Mouse (Mus musculus): ENCODE data around the gene 4933411K16Rik. TPM values are rescaled to one million over a fixed set of nuclear protein-coding genes. Genes with fewer than 3 reads are reported as not detected.

Gene 4933411K16Rik
- polyA plus RNA-seq, 1 experiment from 2014 or later: not detected

GRCm38 (mm10) chr19:42085690-42086089 is 33.6 kb downstream of the 4933411K16Rik start:
- Histone ChIP-seq H3K4me3 (ENCODE audit: low read depth, low read length) (peak overlapping the region; percentile 49), H3K4me2 (replicated peaks; ENCODE audit: low read depth) (peak overlapping the region; percentile 82), H3K27ac (replicated peaks) (no peak overlapping the region), H3K9me3 (ENCODE audit: control insufficient read depth, low read length) (no peaks in the 10 kb centered on the region), H3K27me3 (ENCODE audit: control insufficient read depth, insufficient read depth, low read length) (no peaks in the 10 kb centered on the region), H3K4me1 (replicated peaks; ENCODE audit: control insufficient read depth, insufficient read depth) (peaks cover 3% of the 10 kb centered on the region; the same call in 1 of the 2 replicates), H3K36me3 (ENCODE audit: control insufficient read depth, insufficient read depth, low read length) (no peaks in the 10 kb centered on the region), H3K9ac (ENCODE audit: low read length) (peak overlapping the region; percentile 59)
- DNase-seq (ENCODE audit: low spot score) (no peak), ATAC-seq (ENCODE audit: low FRiP score, low TSS enrichment) (no peak)
- no peak for TF ChIP-seq CTCF (IDR thresholded peaks at IDR 0.05; ENCODE audit: low read depth)
- no peak for TF ChIP-seq EP300 (optimal IDR thresholded peaks at IDR 0.05)
- 8% methylated on average over 10 of the region's 10 CpGs for whole genome bisulfite sequencing

- Histone ChIP-seq H3K9ac (ENCODE audit: low read length) (peak within 1 kb of the TSS; percentile 59), H3K9me3 (ENCODE audit: control insufficient read depth, low read length) (no peaks in the 10 kb centered on the region), H3K36me3 (ENCODE audit: control insufficient read depth, insufficient read depth, low read length) (no peaks in the 10 kb centered on the region), H3K27me3 (ENCODE audit: control insufficient read depth, insufficient read depth, low read length) (no peaks in the 10 kb centered on the region), H3K4me1 (replicated peaks; ENCODE audit: control insufficient read depth, insufficient read depth) (peaks cover 3% of the 10 kb centered on the region; the same call in 1 of the 2 replicates), H3K27ac (replicated peaks) (no peak within 1 kb of the TSS), H3K4me3 (ENCODE audit: low read depth, low read length) (peak within 1 kb of the TSS; percentile 49), H3K4me2 (replicated peaks; ENCODE audit: low read depth) (peak within 1 kb of the TSS; percentile 82)
- TF ChIP-seq EP300 (optimal IDR thresholded peaks at IDR 0.05): no peak
- no peak for TF ChIP-seq CTCF (IDR thresholded peaks at IDR 0.05; ENCODE audit: low read depth)
- DNase-seq (ENCODE audit: low spot score): peak; percentile 83
- 2% methylated on average over 21 of the region's 21 CpGs for WGBS
- peak; percentile 54 for ATAC-seq (ENCODE audit: low FRiP score, low TSS enrichment)
Observed at GRCm38 (mm10) chr19:42086166-42086565, 34.1 kb downstream of the 4933411K16Rik start, which contains the start of gene Morn4. Gene Morn4 (minus strand): TSS chr19:42086357.

- no peaks in the 10 kb centered on the region for H3K36me3 ChIP-seq (ENCODE audit: control insufficient read depth, insufficient read depth, low read length)
- ATAC-seq (ENCODE audit: low FRiP score, low TSS enrichment) (0 out of 2 replicates have a peak, but pooled peaks have one; percentile 7), DNase-seq (ENCODE audit: low spot score) (peak; percentile 59)
- TF ChIP-seq CTCF (IDR thresholded peaks at IDR 0.05; ENCODE audit: low read depth) (peak; percentile 33), EP300 (optimal IDR thresholded peaks at IDR 0.05) (no peak)
- peak overlapping the region; percentile 62 for H3K4me2 ChIP-seq (replicated peaks; ENCODE audit: low read depth)
- no peaks in the 10 kb centered on the region for H3K27me3 ChIP-seq (ENCODE audit: control insufficient read depth, insufficient read depth, low read length)
- H3K4me1 ChIP-seq (replicated peaks; ENCODE audit: control insufficient read depth, insufficient read depth): peaks cover 5% of the 10 kb centered on the region; the same call in 1 of the 2 replicates
- peak overlapping the region; percentile 88 for H3K27ac ChIP-seq (replicated peaks)
- H3K9me3 ChIP-seq (ENCODE audit: control insufficient read depth, low read length): no peaks in the 10 kb centered on the region
- WGBS: 16% methylated on average over 14 of the region's 14 CpGs
- H3K9ac ChIP-seq (ENCODE audit: low read length): peak overlapping the region; percentile 50; the same call in 1 of the 2 replicates
- H3K4me3 ChIP-seq (ENCODE audit: low read depth, low read length): peak overlapping the region; percentile 81
Observed at GRCm38 (mm10) chr19:42089103-42089747, 37.2 kb downstream of the 4933411K16Rik start.

- H3K27ac ChIP-seq (replicated peaks): peak within 1 kb of the TSS; percentile 97
- H3K4me3 ChIP-seq (ENCODE audit: low read depth, low read length): peak within 1 kb of the TSS; percentile 81
- peaks cover 5% of the 10 kb centered on the region; the same call in 1 of the 2 replicates for H3K4me1 ChIP-seq (replicated peaks; ENCODE audit: control insufficient read depth, insufficient read depth)
- no peak for TF ChIP-seq CTCF (IDR thresholded peaks at IDR 0.05; ENCODE audit: low read depth)
- no peak for TF ChIP-seq EP300 (optimal IDR thresholded peaks at IDR 0.05)
- H3K9ac ChIP-seq (ENCODE audit: low read length): peak within 1 kb of the TSS; percentile 90
- H3K36me3 ChIP-seq (ENCODE audit: control insufficient read depth, insufficient read depth, low read length): no peaks in the 10 kb centered on the region
- peak within 1 kb of the TSS; percentile 72 for H3K4me2 ChIP-seq (replicated peaks; ENCODE audit: low read depth)
- no peaks in the 10 kb centered on the region for H3K9me3 ChIP-seq (ENCODE audit: control insufficient read depth, low read length)
- WGBS: 1% methylated on average over 46 of the region's 55 CpGs
- ATAC-seq (ENCODE audit: low FRiP score, low TSS enrichment) (peak; percentile 98), DNase-seq (ENCODE audit: low spot score) (peak; percentile 99)
- H3K27me3 ChIP-seq (ENCODE audit: control insufficient read depth, insufficient read depth, low read length): no peaks in the 10 kb centered on the region
Observed at GRCm38 (mm10) chr19:42089748-42090595, 37.9 kb downstream of the 4933411K16Rik start, which contains the start of gene Pi4k2a. Gene Pi4k2a (plus strand): TSS chr19:42090470.

GRCm38 (mm10) chr19:42090637-42091141 is 38.6 kb downstream of the 4933411K16Rik start:
- under 1% methylated on average over 48 of the region's 52 CpGs for WGBS
- peak; percentile 60 for ATAC-seq (ENCODE audit: low FRiP score, low TSS enrichment)
- Histone ChIP-seq H3K9ac (ENCODE audit: low read length) (peak overlapping the region; percentile 90), H3K4me1 (replicated peaks; ENCODE audit: control insufficient read depth, insufficient read depth) (peaks cover 5% of the 10 kb centered on the region; the same call in 1 of the 2 replicates), H3K27me3 (ENCODE audit: control insufficient read depth, insufficient read depth, low read length) (no peaks in the 10 kb centered on the region), H3K36me3 (ENCODE audit: control insufficient read depth, insufficient read depth, low read length) (no peaks in the 10 kb centered on the region), H3K27ac (replicated peaks) (peak overlapping the region; percentile 97), H3K9me3 (ENCODE audit: control insufficient read depth, low read length) (no peaks in the 10 kb centered on the region), H3K4me3 (ENCODE audit: low read depth, low read length) (peak overlapping the region; percentile 81), H3K4me2 (replicated peaks; ENCODE audit: low read depth) (peak overlapping the region; percentile 72)
- no peak for DNase-seq (ENCODE audit: low spot score)
- no peak for TF ChIP-seq CTCF (IDR thresholded peaks at IDR 0.05; ENCODE audit: low read depth)
- no peak for TF ChIP-seq EP300 (optimal IDR thresholded peaks at IDR 0.05)

All from stomach, postnatal 0 days (tissue).